Mouse (Mus musculus) spleen, postnatal 4 days (tissue): ENCODE data around the gene Acsm1.
"Not testable (repeated sequence)": the region's sequence is repeated elsewhere in the genome, so short reads cannot be mapped to it uniquely, and the experiment has no call there.

Experiments used
- DNase-seq, 2 experiments: peaks; one replicate each; pipeline ENCODE4 v3.0.0; 2022; ENCODE audit warnings: low spot score in 2 of 2

Acsm1 gene

GRCm38 (mm10) chr7:119606664-119607076 is at the start of gene Acsm1:
Gene Acsm1, plus strand, starts transcription at chr7:119607026.
- DNase-seq = no peak

- DNase-seq = no peak
Measured at GRCm38 (mm10) chr7:119559789-119560451, 46.9 kb upstream of the Acsm1 start.

GRCm38 (mm10) chr7:119560452-119560835 is 46.4 kb upstream of the Acsm1 start:
- no peak for DNase-seq

GRCm38 (mm10) chr7:119561441-119561840 is 45.4 kb upstream of the Acsm1 start:
- no peak for DNase-seq

GRCm38 (mm10) chr7:119562476-119562875 is 44.4 kb upstream of the Acsm1 start:
- not testable (repeated sequence) for DNase-seq

- DNase-seq = no peak
Measured at GRCm38 (mm10) chr7:119594530-119595107, 12.2 kb upstream of the Acsm1 start.

- no peak for DNase-seq
Measured at GRCm38 (mm10) chr7:119595306-119595705, 11.5 kb upstream of the Acsm1 start.

GRCm38 (mm10) chr7:119596536-119596935 is 10.3 kb upstream of the Acsm1 start:
- no peak for DNase-seq

GRCm38 (mm10) chr7:119601195-119601953 is 5.5 kb upstream of the Acsm1 start:
- DNase-seq = peak in 1 of 2 experiments; percentile 22

- peak in 1 of 2 experiments; percentile 28 for DNase-seq
Measured at GRCm38 (mm10) chr7:119601954-119602317, 4.9 kb upstream of the Acsm1 start.

GRCm38 (mm10) chr7:119604903-119605483 is 1.8 kb upstream of the Acsm1 start:
- no peak for DNase-seq

- DNase-seq = no peak
Measured at GRCm38 (mm10) chr7:119605926-119606663, 731 bp upstream of the Acsm1 start.

- DNase-seq = no peak
Measured at GRCm38 (mm10) chr7:119607796-119608515, 1.1 kb downstream of the Acsm1 start.

- no peak for DNase-seq
Measured at GRCm38 (mm10) chr7:119616531-119616930, 9.7 kb downstream of the Acsm1 start.

- peak in 1 of 2 experiments; percentile 38 for DNase-seq
Measured at GRCm38 (mm10) chr7:119617593-119617992, 10.8 kb downstream of the Acsm1 start.

GRCm38 (mm10) chr7:119618209-119618935 is 11.5 kb downstream of the Acsm1 start:
- peak in 1 of 2 experiments; percentile 22 for DNase-seq

GRCm38 (mm10) chr7:119620157-119620556 is 13.3 kb downstream of the Acsm1 start:
- no peak for DNase-seq

GRCm38 (mm10) chr7:119638773-119639172 is 31.9 kb downstream of the Acsm1 start:
- no peak for DNase-seq

GRCm38 (mm10) chr7:119642307-119642706 is 35.5 kb downstream of the Acsm1 start:
- DNase-seq = peak in 1 of 2 experiments; percentile 29

- DNase-seq = no peak
Measured at GRCm38 (mm10) chr7:119667893-119668292, 61.1 kb downstream of the Acsm1 start.
